Mouse (Mus musculus): ENCODE measurements around the gene Rpl23. TPM values are rescaled to one million over a fixed set of nuclear protein-coding genes. Genes with fewer than 3 reads are reported as not detected.

Rpl23 gene
- total RNA-seq (2012; rRNA removed) (1,922 and 2,072 TPM in 2 replicates), polyA plus RNA-seq (2012; ENCODE audit: insufficient read depth in 1 of 2, insufficient read length in 2 of 2, low read depth in 1 of 2, low replicate concordance in 2 of 2, missing spikeins in 1 of 2) (100 to 1,000 TPM in 1 of 2 experiments, not detected in 1; 921 TPM)

- peaks cover 0 to 10% of the 10 kb centered on the region in 2 experiments; a peak in 2 of 4 replicates for H3K4me1 ChIP-seq (ENCODE audit: control insufficient read depth in 1 of 2, insufficient read depth in 2 of 2, low read length in 2 of 2)
- peak within 1 kb of the TSS; percentile 99 for H3K9ac ChIP-seq (ENCODE audit: control insufficient read depth, low read depth, low read length, poor library complexity, severe bottlenecking)
- H3K4me3 ChIP-seq (ENCODE audit: control insufficient read depth in 1 of 2, insufficient read depth in 1 of 2, low read depth in 2 of 2, low read length in 2 of 2): peak within 1 kb of the TSS; percentile 65 to 99
- no peaks in the 10 kb centered on the region for H3K27me3 ChIP-seq (ENCODE audit: control insufficient read depth in 1 of 2, insufficient read depth in 2 of 2, low read length in 2 of 2)
- peaks cover 39% of the 10 kb centered on the region for H3K79me2 ChIP-seq (ENCODE audit: control insufficient read depth, insufficient read depth, low read length, poor library complexity)
- peak; percentile 100 for DNase-seq (ENCODE audit: low read depth, low spot score)
- H3K27ac ChIP-seq (ENCODE audit: control insufficient read depth, low read depth, low read length): peak within 1 kb of the TSS; percentile 92
- peaks cover 31 to 32% of the 10 kb centered on the region in 2 experiments for H3K36me3 ChIP-seq (ENCODE audit: control insufficient read depth in 1 of 2, insufficient read depth in 2 of 2, low read length in 2 of 2)
- H3K9me3 ChIP-seq (replicated peaks; ENCODE audit: insufficient read depth, low read length): no peaks in the 10 kb centered on the region
- TF ChIP-seq JUND (IDR thresholded peaks at IDR 0.05; ENCODE audit: low read depth, low read length) (no peak), EP300 (IDR thresholded peaks at IDR 0.05; ENCODE audit: low read depth in 1 of 2, low read length in 2 of 2) (0 out of 4 replicates have a peak, but pooled peaks of 1 of the 2 experiments have one; percentile 34), RCOR1 (IDR thresholded peaks at IDR 0.05; ENCODE audit: low read depth, low read length) (no peak), MAZ (IDR thresholded peaks at IDR 0.05; ENCODE audit: low read depth, low read length) (peak; percentile 99), CHD1 (IDR thresholded peaks at IDR 0.05; ENCODE audit: low read depth, low read length) (no peak), USF2 (IDR thresholded peaks at IDR 0.05; ENCODE audit: borderline replicate concordance in 1 of 2, insufficient read depth in 1 of 2, low read depth in 1 of 2, low read length in 2 of 2) (peak; percentile 85 to 95; a peak in 3 of 4 replicates), CTCF (IDR thresholded peaks at IDR 0.05 in 2 of 3, conservative IDR thresholded peaks at IDR 0.05 in 1 of 3; ENCODE audit: control insufficient read depth in 1 of 3, insufficient read depth in 1 of 3, low read depth in 2 of 3, low read length in 3 of 3, poor library complexity in 1 of 3, severe bottlenecking in 1 of 3) (0 out of 6 replicates have a peak, but pooled peaks of 1 of the 3 experiments have one; percentile 8), MAX (IDR thresholded peaks at IDR 0.05; ENCODE audit: low read length) (peak; percentile 97), BHLHE40 (IDR thresholded peaks at IDR 0.05; ENCODE audit: borderline replicate concordance, low read depth, low read length) (peak; percentile 42; the same call in 1 of the 2 replicates), KAT2A (conservative IDR thresholded peaks at IDR 0.05; ENCODE audit: low read depth, low read length) (peak; percentile 92), NELFE (IDR thresholded peaks at IDR 0.05; ENCODE audit: low read depth, low read length) (peak; percentile 99), TBP (IDR thresholded peaks at IDR 0.05; ENCODE audit: low read depth, low read length) (peak; percentile 98), MXI1 (IDR thresholded peaks at IDR 0.05; ENCODE audit: low read depth, low read length) (peak; percentile 95), CHD2 (IDR thresholded peaks at IDR 0.05; ENCODE audit: low read length) (no peak), POLR2AphosphoS5 (IDR thresholded peaks at IDR 0.05; ENCODE audit: borderline replicate concordance, low read depth, low read length) (peak; percentile 90; the same call in 1 of the 2 replicates), MYB (IDR thresholded peaks at IDR 0.05; ENCODE audit: low read depth, low read length) (no peak), HCFC1 (IDR thresholded peaks at IDR 0.05; ENCODE audit: low read depth, low read length) (peak; percentile 97), NRF1 (IDR thresholded peaks at IDR 0.05; ENCODE audit: insufficient read depth, low read depth, low read length, poor library complexity, severe bottlenecking) (peak; percentile 84), ETS1 (IDR thresholded peaks at IDR 0.05; ENCODE audit: low read depth, low read length) (peak; percentile 84), USF1 (IDR thresholded peaks at IDR 0.05; ENCODE audit: low read depth, low read length) (peak; percentile 99), UBTF (IDR thresholded peaks at IDR 0.05; ENCODE audit: borderline replicate concordance, insufficient read depth, low read depth, low read length) (no peak), SIN3A (IDR thresholded peaks at IDR 0.05; ENCODE audit: low read length) (peak; percentile 97), ZNF384 (IDR thresholded peaks at IDR 0.05; ENCODE audit: low read depth, low read length) (no peak), ZKSCAN1 (IDR thresholded peaks at IDR 0.05; ENCODE audit: low read depth, low read length) (no peak), ZC3H11A (IDR thresholded peaks at IDR 0.05; ENCODE audit: low read depth, low read length) (no peak), MYC (IDR thresholded peaks at IDR 0.05; ENCODE audit: low read depth, low read length) (peak; percentile 95), MAFK (IDR thresholded peaks at IDR 0.05; ENCODE audit: borderline replicate concordance, low read depth, low read length) (no peak), TAL1 (IDR thresholded peaks at IDR 0.05; ENCODE audit: low read length) (no peak), ELF1 (IDR thresholded peaks at IDR 0.05; ENCODE audit: low read depth, low read length) (peak; percentile 85; the same call in 1 of the 2 replicates), TCF12 (IDR thresholded peaks at IDR 0.05; ENCODE audit: low read depth, low read length) (peak; percentile 89), POLR2AphosphoS2 (IDR thresholded peaks at IDR 0.05; ENCODE audit: low read length) (peak; percentile 97), ZMIZ1 (IDR thresholded peaks at IDR 0.05; ENCODE audit: low read depth, low read length) (peak; percentile 98), E2F4 (IDR thresholded peaks at IDR 0.05; ENCODE audit: borderline replicate concordance, low read depth, low read length) (peak; percentile 89), MEF2A (IDR thresholded peaks at IDR 0.05; ENCODE audit: extremely low read depth, insufficient replicate concordance, low read depth, low read length, poor library complexity, severe bottlenecking) (no peak)
These were observed at the start of gene Rpl23 for GRCm38 (mm10) chr11:97781832-97782563. TSS of gene Rpl23 (minus strand) at chr11:97782437.

Measured in MEL (cell line).